Mouse (Mus musculus): ENCODE measurements around the gene 1700020L24Rik.

Gene 1700020L24Rik

DNA sequence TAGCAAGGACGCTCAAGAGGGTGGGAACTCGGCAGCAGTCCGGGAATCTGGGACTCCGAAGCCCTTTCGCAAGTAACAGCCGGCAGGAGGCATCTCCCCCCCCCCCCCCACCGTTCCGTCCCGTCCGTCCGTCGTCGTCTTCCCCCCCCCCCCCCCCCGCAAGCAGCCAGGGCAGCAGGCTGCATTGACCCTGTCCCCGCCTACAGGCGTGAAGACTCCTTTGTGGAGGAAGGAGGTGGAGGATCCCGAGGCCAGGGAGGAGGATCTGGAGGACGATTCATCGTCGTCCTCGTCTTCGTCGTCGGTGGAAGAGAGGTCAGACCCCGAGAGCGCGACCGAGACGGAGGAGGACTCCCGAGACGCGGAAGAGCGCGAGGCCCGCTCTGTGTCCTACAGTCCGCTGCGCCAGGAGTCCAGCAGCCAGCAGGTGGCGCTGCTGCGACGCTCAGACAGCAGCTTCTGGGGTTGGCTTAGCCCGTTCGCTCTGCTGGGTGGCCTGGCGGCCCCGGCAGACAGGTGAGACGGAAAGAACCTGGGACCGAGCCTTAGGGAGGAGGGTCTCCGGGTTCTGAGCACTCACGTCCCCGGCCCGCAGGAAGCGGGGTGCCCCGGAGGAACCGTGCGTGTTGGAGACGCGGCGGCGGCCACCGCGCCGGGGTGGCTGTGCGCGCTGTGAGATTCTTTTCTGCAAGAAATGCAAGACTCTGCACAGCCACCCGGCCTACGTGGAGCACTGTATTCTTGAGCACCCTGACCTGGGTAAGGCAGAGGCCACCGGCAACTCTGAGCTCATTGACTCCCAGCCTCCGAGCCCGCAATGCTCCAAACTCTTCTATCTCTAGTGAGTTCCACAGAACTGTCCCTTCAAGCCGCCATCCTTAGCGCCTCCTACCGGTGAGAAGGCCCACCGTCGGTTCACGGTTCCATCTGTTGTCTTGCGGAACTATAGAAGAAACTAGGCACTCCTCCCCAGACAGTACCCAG, 2.9 kb downstream of the 1700020L24Rik start:
- peak; percentile 72 to 84 for DNase-seq (ENCODE audit: low spot score in 2 of 2)

DNA sequence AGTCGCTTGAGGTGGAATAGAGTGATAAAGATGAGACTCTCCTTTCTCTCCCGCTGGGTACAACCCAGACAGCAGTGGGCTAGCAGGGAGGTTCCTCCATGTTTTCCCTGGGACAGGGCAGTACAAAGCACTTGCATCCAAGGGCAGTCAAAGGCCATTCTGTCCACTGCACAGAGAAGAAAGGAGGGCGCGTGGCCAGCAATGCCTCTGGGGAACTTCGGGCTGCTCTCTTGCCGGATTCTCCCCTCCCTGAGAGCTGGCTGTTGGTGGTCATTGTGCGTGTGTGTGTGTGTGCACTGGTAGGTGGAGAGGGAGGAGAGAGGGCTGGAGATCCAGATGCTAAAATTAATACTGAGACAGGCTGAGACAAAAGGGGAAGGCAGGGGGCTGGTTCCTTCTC, 3.8 kb downstream of the 1700020L24Rik start:
- DNase-seq (ENCODE audit: low spot score in 2 of 2), result no peak

DNA sequence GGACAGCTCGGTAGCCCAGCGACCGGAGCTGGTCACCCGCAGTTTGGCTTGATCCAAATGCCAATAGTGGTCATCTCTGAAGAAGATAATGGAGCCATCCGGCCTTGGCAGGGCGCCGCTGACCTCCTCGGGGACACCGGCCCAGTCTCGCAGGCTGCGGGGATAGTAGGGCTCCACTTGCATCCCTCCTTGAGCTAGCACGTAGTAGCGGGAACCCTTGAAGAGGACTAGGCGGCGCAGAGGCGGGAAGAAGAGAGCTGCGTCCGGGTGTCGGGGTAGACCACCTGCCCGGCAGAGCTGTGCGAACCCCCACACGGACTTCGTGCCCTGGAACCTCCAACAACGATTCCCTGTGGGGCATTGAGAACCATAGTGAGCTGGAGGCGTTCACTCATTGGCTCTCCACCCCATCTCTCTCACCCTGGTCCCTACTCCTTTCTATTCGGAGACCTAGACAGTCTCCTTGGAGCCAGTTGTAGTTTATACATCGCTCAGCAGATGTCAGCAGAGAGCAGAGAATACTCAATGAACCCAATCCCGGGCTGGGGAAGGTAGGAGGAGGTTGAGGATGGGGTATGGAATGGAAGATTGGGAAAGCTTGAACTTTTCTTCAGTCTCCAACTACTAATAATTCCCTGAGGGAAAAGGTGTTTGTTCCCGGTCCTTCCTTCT, 5.3 kb downstream of the 1700020L24Rik start:
- DNase-seq (ENCODE audit: low spot score in 2 of 2), result peak; percentile 31 to 64

DNA sequence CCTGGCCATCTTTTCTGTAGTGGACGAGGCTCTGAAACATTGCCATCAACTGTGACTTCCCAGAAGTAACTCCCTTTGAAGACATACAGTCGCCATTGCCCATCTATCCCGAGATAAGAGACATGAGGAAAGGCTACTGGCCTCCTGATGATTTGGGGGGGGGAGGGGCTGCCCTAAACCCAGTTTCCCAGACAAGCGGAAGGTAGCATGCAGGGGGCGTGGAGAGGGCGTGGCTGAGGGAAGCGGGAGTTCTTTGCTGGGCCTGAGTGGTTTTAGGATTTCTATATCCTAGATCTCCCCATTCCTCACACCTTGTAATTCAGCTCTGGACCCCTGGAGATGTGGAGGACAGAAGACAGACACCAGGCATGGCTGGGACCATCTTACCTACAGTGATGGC, 6.3 kb downstream of the 1700020L24Rik start:
- DNase-seq (ENCODE audit: low spot score in 2 of 2), result no peak

DNA sequence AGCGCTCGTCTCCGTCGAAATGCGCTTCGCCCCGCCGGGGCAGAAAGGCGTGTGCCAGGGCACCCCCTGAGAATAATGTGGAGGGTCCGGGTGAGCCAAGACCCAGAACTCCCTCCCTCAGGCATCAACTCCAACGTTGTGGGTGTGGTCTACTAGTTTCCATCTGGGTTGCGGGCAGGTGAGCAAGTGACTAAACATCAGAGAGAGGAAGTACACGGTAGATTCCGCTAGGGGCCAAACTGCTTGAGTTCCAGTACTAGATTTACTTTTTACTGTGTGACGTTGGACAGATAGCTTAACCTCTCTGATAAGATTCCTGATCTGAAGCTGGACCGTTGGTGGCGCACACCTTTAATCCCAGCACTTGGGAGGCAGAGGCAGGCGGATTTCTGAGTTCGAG, 7.5 kb downstream of the 1700020L24Rik start:
- no peak for DNase-seq (ENCODE audit: low spot score in 2 of 2)

DNA sequence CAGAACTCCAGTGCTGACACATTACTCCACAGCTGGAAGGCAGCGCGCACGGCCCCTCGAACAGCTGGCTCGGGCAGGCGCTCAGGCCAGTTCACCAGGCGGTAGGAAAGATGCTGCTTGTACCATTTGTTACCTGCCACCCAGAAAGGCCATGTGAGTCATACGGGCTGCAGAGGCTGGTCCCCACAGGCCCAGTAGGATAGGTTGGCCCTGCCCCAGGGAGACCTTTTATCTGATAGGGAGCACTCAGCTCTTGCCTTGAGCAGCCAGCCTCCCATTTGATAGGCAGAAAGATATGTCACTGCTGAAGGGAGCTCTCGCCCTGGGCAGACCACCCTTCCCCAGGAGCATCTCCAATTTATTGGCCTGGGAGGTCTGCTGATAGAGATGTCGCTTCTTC, 10.1 kb downstream of the 1700020L24Rik start:
- DNase-seq (ENCODE audit: low spot score in 2 of 2), result peak in 1 of 2 experiments; percentile 63

DNA sequence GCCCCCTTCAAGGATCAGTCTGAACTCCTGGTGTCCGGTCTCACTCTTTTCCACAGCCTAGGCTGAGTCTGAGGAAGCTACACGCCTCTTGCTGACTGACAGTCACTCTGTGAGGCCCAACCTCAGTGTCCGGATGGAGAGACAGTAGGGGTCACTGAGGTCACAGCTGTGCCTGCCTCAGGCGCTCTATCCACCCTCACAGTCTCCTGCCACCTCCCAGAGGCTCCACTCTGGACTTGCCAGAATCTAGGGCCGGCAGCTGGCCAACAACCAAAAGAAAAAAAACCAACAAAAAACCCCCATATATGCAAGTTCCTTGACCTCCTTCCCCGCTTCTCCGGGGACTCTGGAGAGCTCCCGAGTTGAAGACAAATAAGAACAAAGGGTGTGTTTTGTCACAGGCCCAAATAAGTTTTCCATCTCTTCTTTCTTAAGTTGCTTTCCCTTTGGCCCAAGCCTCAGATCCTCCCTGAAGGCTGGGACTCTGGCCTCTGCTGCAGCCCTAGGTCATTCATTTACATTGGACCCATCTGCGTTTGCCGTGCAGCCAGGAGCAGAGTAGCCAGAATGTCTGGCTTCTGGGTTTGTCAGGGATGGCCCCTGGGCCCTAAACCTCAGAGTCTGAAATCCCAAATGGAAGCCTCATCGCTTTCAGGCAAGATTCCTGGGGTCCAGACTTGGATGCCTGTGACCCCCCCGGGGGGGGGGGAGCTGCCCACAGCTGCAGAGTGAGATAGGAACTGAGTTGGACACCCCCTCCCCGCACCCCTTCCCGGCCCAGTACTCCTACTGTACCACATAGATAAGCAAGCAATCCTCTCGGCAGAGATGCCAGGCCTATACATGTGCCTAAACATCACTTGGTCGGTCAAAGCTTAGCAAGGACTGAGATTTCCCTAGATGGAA, 10.8 kb downstream of the 1700020L24Rik start:
- DNase-seq (ENCODE audit: low spot score in 2 of 2), result no peak

DNA sequence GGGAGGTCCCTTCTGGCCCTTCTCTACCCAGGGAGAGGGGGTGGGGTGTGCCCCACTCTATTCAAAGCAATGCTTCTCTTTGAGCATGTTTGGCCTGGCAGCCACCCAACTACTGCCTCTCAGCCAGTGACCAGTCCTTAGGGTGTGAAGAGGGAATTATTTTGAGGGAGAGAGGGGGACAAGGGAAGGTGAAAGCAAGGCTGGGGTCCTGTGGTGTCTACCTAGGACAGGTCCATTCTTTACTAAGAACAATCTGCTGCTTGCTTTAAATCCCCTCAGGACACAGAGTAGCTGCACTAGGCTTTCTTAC, 11.4 kb downstream of the 1700020L24Rik start:
- no peak for DNase-seq (ENCODE audit: low spot score in 2 of 2)

DNA sequence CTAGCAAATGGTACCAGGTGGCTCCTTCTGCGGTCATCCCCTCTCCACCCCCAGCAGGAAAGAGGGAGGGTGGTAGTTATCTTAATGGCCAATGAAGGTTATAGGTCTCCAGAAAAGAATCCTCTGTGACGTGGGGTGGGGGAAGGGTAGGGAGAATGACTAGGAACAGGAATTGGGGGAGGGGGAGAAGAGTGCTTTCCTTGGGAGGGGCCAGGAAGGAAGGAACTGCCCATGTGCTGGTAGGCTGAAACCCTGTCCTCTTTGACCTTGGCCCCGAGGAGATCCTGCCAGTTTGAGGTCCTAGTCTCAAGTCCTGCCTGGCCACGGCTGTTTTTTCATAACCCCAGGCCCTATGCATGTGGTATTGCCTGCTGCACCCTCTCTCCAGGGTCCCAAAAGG, 11.8 kb downstream of the 1700020L24Rik start:
- no peak for DNase-seq (ENCODE audit: low spot score in 2 of 2)

DNA sequence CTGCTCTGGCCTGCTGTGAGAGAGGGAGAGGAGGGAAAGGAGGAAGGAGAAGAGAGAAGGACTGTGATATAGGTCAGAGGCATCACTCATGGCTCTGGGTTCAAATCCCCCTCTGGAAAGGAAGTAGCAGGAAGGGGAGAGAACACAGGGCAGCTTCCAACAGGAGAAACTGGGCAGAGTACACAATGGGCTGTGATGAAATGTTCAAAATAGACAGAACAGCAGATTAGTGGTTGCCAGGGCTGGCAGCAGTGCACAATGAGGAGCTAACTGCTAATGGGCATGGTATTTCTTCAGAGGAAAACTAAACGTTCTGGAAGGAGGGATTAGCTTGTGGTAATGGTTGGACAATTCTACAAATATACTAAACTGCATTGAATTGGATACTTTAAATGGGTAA, 13.1 kb downstream of the 1700020L24Rik start:
- no peak for DNase-seq (ENCODE audit: low spot score in 2 of 2)

DNA sequence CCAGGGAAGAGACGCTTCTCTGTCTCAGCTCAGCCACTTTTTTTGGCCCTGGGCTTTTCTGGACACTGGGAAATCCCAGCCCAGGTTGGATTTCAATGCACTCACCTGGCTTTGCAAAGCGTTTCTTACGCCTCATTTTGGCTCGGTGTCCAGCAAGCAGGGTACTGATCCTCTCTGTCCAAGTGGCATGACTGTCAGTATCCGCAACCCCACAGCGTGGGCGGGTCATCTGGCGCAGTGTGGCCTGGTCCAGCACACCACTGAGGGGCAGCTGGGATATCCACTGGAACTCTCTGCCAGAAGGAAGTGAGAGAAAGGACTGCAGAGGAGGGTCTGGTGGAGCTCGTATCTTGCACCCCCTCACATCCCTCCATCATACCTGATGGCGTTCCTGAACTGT, 13.8 kb downstream of the 1700020L24Rik start:
- DNase-seq (ENCODE audit: low spot score in 2 of 2), result no peak

DNA sequence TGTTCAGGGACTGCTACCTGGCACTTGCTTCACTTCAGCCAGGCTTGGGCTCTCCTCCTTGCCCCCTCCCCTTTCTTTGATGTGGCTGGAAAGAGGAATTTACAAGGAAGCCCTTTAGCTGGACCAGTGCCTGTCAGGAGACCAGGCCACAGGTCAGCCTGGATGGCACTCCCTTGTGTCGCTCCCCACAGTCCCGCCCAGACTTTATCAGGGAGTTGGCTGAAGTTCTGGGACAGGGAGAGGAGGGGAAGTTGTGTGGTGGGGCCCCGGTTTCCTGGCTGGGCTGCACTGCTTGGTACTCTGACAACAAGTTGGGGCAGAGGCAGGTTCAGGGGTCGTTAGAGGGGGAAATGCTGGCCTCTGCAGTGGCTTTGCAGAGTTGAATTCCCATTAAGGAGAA, 17.1 kb downstream of the 1700020L24Rik start:
- DNase-seq (ENCODE audit: low spot score in 2 of 2), result peak in 1 of 2 experiments; percentile 38

DNA sequence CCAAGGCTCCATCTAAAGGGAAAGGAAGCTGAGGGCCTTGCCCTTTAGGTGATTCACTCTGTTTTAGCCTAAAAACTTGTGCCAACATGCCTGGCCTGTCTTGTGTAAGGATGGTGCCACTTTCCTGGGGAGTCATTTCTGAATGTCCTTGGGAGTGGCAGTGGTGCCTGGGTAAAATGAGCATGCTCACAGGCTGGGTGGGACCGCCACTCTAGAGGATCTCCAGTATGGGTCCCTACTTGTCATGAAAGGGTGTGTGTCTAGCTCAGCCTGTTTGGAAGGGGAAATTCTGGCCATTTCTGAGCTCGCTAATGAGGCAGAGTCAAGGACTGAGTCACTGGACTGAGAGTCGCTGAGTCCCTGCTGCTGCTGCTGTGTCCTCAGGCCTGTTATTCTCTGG, 18.1 kb downstream of the 1700020L24Rik start:
- DNase-seq (ENCODE audit: low spot score in 2 of 2), result peak; percentile 41 to 71

DNA sequence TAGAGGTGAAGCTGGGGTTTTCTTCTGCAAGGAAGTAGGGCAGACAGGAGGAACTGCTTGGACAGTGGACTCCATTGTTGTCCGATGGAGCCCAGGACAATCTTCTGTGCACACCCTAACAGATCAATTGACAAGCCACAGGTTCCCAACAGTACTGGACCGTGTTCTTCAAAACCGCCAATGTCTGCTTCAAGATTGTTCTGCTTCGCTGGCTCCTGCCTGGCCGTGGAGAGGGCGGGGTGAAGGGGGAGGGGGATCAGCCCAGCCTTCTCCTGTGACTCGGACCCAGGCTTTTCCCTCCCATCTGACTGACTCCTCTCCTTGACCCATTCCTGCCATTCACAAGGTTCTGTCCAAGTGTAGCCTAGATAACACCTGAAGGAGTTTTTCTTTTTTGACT, 19.8 kb downstream of the 1700020L24Rik start:
- no peak for DNase-seq (ENCODE audit: low spot score in 2 of 2)

DNA sequence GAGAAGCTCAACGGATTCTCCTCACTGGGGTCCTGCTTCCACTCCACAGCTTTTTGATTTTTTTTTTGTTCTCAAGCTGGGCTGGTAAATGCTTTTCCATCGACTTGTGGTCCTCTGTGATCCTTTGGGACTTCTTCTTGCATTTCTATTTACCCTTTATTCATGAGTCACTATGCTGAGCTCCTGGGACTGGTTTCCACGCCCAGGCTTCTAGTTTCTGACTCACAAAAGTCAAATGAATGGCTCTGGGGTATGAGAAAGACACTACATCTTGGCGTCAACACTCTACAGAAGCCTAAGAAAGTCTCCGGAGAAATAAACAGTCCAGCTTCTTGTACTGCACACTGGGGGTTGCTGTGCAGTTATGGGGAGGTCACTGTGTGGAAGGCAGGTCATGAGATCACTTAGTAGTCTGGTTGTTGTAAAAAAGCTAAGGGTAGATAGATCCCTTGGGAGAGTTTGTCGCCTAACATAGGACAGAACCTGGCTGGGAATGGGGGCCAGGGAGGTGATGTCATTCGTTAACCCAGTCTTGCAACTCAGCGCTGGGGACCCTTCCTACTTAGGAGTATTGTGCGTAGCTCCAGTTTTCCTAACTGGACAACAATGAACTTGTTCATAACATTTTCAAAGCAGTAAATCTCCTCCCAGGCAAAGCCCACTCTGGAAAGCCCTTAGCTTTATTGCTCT, 20.6 kb downstream of the 1700020L24Rik start:
- peak in 1 of 2 experiments; percentile 45 for DNase-seq (ENCODE audit: low spot score in 2 of 2)

DNA sequence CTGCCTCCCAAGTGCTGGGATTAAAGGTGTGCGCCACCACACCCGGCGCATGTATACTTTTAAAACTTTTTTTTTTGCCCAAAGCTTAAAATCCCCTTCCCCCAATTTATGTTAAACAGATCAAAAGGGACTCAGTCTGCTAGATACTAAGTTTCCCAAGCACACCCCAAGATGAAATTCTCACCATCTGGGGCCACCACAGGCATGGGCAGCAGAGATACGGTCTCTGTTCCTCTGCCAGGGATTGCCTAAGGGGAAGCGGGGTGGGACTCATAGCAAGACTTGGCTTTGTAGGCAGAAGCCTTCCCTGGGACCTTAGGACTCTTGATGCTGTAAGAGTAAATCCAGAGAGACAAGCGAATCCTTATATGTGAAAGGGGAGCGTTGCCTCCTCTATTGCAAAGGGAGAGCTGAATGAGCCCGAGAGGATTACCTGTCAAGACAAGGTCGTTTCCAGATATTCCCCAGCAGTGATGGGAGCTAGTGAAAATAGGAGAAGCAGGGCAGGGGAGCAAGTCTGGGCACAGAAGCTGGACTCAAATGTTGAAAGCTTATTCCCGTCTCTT, 24.1 kb downstream of the 1700020L24Rik start:
- no peak for DNase-seq (ENCODE audit: low spot score in 2 of 2)

DNA sequence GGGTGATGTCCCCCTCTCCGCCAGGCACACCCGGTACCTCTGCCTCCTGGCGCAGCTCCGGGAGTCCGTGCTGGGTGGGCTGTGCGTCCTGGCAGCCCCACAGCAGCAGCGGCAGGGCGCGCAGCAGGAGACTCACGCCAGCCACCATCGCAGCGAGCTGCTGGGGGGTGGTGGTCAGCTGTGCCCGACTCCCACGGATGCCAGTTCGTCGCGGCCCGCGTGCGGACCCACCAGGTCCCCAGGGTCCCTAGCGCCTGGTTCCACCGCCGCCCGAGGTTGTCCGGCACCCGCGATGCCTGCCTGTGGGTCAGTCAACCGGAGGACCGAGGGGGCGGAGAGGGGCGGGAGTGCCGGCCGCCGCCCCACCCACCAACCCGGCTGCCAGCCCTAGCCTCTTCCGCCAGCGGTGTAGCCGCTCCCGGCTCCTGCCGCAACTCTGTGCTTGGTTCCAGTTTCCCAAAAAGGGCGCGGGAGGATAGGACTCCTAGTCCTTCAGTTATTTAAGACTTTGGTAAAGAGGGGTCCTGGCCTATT, 25.3 kb downstream of the 1700020L24Rik start, which contains the start of gene Mmp28:
Gene Mmp28 (minus strand): TSS at position 361 of the 534 bp plus-strand sequence.
- peak; percentile 51 to 65 for DNase-seq (ENCODE audit: low spot score in 2 of 2)

DNA sequence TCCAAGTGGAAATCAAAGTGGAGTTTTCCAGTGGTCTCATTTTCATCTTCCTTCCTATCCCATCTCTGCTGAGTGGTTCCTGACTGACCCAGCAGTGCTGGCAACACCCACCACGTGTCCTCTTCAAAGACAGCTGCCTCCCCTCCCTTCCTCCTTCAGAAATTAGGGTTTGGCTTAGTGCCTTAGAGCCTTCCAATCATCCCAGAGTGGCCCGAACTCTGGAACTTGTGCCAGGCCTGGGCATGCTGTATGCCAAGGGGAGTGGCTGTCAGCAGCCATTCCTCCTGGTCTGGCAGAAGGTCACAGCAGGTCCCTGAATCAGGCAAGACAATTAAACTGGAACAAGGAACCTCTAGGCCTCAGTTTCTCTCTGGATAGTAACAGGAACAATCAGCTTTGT, 28.5 kb downstream of the 1700020L24Rik start:
- no peak for DNase-seq (ENCODE audit: low spot score in 2 of 2)

DNA sequence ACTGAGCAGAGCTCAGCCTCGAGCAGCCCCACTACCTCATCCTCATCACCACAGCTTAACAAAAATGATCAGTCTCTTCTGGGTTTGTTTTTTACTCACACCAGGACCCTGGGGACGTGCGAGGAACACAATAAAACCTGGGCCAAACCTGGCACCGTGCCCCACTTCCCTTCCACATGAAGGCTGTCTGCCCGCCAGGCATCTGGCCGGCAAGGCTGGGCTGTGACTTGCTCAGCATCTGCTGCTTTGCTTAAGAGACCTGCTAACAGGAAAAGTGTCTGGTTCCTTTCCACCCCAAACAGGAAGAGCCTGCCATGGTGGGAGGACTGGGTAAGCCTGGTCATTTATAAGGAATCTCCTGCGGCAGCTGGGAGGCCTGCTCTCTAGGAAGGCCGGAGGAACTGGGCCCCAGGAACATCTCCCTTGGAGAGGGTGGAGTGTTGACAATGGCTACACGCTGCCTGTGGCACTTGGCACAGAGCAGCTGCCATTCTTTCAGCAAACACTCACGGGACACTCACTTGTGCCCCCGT, 29.7 kb downstream of the 1700020L24Rik start:
- DNase-seq (ENCODE audit: low spot score in 2 of 2), result no peak

DNA sequence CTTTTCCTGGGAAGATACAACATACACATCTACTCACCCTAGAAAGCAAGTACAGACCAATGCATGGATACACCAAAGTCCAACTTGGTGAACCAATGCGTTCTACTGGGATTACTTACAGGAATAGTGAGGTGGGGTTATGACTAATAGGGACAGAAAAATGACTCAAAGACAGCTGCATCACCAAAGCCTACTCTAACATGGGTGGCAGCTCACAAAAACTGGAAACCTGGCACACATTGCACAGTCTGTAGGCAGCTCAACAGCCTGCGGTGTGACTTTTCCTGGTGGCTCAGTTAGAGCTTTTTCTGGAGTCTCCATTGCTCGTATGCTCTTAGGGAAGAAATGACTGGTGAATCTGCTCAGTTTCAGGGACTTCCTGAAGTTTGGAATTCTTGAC, 31.3 kb downstream of the 1700020L24Rik start:
- no peak for DNase-seq (ENCODE audit: low spot score in 2 of 2)

All from urinary bladder, adult 18-20 months (tissue).